Mouse (Mus musculus) C2C12 (cell line): Measurements from ENCODE around the gene Helz.

Experiments used
- CTCF ChIP-seq: IDR thresholded peaks from one replicate; pipeline ENCODE4 v1.5.1; 2011; ENCODE audit not compliant: control insufficient read depth, insufficient read depth, insufficient read length
- MYOG ChIP-seq: IDR thresholded peaks from one replicate; pipeline ENCODE4 v1.6.1; 2011; ENCODE audit not compliant: control insufficient read depth, insufficient read length; ENCODE audit errors: extremely low read depth

DNA sequence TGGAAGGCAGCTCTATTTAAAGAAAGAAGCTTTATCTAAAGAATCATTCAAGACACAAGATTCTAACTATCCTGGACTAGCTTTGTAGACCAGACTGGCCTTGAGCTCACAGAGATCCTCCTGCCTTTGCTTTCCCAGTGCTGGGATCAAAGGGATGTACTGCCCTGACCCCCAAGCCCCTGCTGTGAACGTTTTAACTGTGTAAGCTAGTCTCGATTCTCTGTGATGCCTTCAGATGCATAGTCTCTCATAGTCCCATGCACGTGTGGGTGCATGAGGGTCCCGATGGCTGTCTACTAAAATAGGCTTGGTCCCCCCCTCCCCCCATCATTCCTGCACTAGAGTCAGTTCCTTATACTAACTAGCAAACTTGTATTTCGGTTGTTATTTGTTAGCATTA, 70.2 kb downstream of the Helz start:
- no peak for TF ChIP-seq CTCF
- no peak for TF ChIP-seq MYOG
